Mouse (Mus musculus) C2C12 (cell line): ENCODE measurements around the gene Det1.

Experiments used
- CTCF ChIP-seq: IDR thresholded peaks from one replicate; pipeline ENCODE4 v1.5.1; 2011; ENCODE audit not compliant: control insufficient read depth, insufficient read depth, insufficient read length
- MYOD1 ChIP-seq: IDR thresholded peaks from one replicate; pipeline ENCODE4 v1.6.1; 2011; ENCODE audit warnings: low read depth; ENCODE audit not compliant: control insufficient read depth, insufficient read length
- MYOG ChIP-seq: IDR thresholded peaks from one replicate; pipeline ENCODE4 v1.6.1; 2011; ENCODE audit not compliant: control insufficient read depth, insufficient read length; ENCODE audit errors: extremely low read depth
- USF1 ChIP-seq: IDR thresholded peaks from one replicate; pipeline ENCODE4 v1.6.1; 2011; ENCODE audit warnings: low read depth, mild to moderate bottlenecking, control low read depth, moderate library complexity

DNA sequence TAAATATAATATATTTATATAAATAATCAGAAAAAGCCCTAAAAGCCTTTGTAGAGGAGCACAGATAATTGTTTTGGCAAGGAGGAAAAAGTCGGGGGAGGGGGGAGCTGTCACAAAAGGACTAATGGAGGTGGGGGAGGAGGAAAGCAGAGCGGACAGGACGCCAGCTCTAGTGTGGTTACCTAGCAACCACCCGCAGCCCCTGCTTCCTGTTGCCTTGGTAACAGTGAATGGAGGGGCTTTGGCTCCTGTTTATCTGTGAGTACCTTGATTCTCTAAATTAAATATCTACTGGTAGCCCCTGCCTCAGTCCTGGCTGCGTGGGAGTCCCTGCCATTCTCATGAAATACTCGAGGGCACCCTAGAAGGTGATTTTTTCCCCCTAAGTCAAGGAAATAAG lies 37.1 kb upstream of the Det1 start:
- no peak for TF ChIP-seq CTCF
- TF ChIP-seq MYOG: no peak
- no peak for TF ChIP-seq USF1
- no peak for TF ChIP-seq MYOD1
